Mouse (Mus musculus): ENCODE measurements at regions not wholly inside any gene's neighbourhood (a gene's known extent, or its start where the extent isn't known, plus 50 kb on each side); places are given as distances from the start of the nearest gene placed in this dataset.

DNA sequence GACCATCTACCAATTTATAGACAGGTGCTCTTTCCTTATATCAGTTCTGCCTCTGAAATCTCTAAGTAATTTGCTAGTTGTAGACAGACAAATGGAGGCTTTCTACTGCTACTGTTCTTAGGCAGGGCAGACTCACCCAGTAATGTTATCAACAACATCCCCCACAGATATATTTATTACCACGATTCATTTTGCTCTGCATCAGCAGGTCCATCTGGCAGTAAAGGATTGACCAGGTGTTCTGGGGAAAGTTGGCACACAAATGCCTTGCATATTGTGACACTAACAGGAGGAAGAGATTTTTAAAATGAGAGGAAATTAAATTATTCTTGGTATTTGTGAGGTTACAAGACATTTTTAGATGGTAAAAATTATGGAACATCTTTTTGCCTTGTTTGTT lies 627.3 kb upstream of the Tmprss15 start:
- Histone ChIP-seq H3K27me3 (no peaks in the 10 kb centered on the region), H3K4me2 (no peak overlapping the region), H3K4me1 (no peaks in the 10 kb centered on the region), H3K27ac (no peak overlapping the region), H3K9me3 (no peaks in the 10 kb centered on the region), H3K4me3 (replicated peaks) (no peak overlapping the region), H3K9ac (no peak overlapping the region), H3K36me3 (replicated peaks) (no peaks in the 10 kb centered on the region)
- no peak for ATAC-seq (ENCODE audit: low FRiP score)
- 71% methylated on average over 1 of the region's 1 CpGs for WGBS

DNA sequence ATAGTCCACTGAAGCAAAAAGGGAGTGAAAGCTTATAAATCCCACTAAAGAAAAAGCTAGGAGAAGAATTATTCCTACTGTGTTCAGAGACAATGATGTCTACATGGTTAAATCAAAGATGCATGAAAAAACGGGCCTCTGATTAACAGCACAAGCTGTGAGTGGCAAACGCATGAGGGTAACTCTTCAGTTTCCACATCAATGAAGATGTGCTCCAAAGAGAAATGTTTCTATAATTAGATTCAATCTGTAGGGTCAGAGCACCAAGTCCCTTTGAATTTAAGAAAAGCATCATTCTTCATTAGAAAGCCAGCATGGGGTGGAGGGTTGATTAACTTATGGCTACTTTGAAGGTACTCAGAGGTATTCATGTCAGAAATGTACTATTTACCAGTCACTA lies 601.5 kb upstream of the Tmprss15 start:
- H3K27ac ChIP-seq: no peak overlapping the region
- no peak overlapping the region for H3K4me3 ChIP-seq (replicated peaks)
- H3K4me2 ChIP-seq: no peak overlapping the region
- H3K4me1 ChIP-seq: no peaks in the 10 kb centered on the region
- H3K9me3 ChIP-seq: no peaks in the 10 kb centered on the region
- 0 out of 2 replicates have a peak, but pooled peaks have one; percentile 33 for ATAC-seq (ENCODE audit: low FRiP score)
- no peak overlapping the region for H3K9ac ChIP-seq
- 15% methylated on average over 2 of the region's 2 CpGs for WGBS
- no peaks in the 10 kb centered on the region for H3K27me3 ChIP-seq
- no peaks in the 10 kb centered on the region for H3K36me3 ChIP-seq (replicated peaks)

GRCm38 (mm10) chr16:79651162-79651741 lies 560.4 kb upstream of the Tmprss15 start:
- Histone ChIP-seq H3K9ac (no peak overlapping the region), H3K27ac (no peak overlapping the region), H3K4me3 (replicated peaks) (no peak overlapping the region), H3K4me1 (no peaks in the 10 kb centered on the region), H3K27me3 (no peaks in the 10 kb centered on the region), H3K4me2 (no peak overlapping the region), H3K9me3 (no peaks in the 10 kb centered on the region), H3K36me3 (replicated peaks) (no peaks in the 10 kb centered on the region)
- no peak for ATAC-seq (ENCODE audit: low FRiP score)
- 60% methylated on average over 6 of the region's 6 CpGs for WGBS

DNA sequence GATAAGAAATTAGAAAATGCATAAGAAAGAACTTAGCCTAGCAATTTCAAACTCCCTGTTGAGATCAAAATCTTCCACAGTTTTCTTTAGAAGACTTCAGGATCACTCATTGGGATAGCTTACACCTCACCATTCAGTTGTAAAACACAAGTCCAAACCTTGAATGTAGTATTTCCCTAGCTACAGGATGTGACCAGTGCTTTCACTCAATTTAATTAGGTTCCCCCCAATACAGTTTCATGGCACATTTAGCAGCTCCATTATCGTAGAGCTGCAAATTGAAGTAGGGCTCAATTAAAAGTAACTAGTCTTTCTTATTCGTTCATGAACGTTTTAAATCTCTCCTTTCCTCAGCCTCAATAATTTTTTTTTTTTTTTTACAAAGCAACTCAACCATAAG lies 550.0 kb upstream of the Tmprss15 start:
- Histone ChIP-seq H3K9ac (no peak overlapping the region), H3K4me1 (no peaks in the 10 kb centered on the region), H3K27ac (no peak overlapping the region), H3K4me3 (replicated peaks) (no peak overlapping the region), H3K4me2 (no peak overlapping the region), H3K36me3 (replicated peaks) (no peaks in the 10 kb centered on the region), H3K27me3 (no peaks in the 10 kb centered on the region), H3K9me3 (no peaks in the 10 kb centered on the region)
- no peak for ATAC-seq (ENCODE audit: low FRiP score)
- WGBS: 48% methylated on average over 3 of the region's 3 CpGs

GRCm38 (mm10) chr16:79627139-79627538 lies 536.2 kb upstream of the Tmprss15 start:
- Histone ChIP-seq H3K9ac (no peak overlapping the region), H3K36me3 (replicated peaks) (no peaks in the 10 kb centered on the region), H3K4me2 (no peak overlapping the region), H3K4me3 (replicated peaks) (no peak overlapping the region), H3K27ac (no peak overlapping the region), H3K9me3 (no peaks in the 10 kb centered on the region), H3K4me1 (no peaks in the 10 kb centered on the region), H3K27me3 (no peaks in the 10 kb centered on the region)
- 84% methylated on average over 1 of the region's 1 CpGs for WGBS
- ATAC-seq (ENCODE audit: low FRiP score): no peak

GRCm38 (mm10) chr16:79611002-79611401 lies 520.1 kb upstream of the Tmprss15 start:
- no peaks in the 10 kb centered on the region for H3K9me3 ChIP-seq
- 80% methylated on average over 5 of the region's 5 CpGs for WGBS

GRCm38 (mm10) chr16:79590891-79591290 lies 500.0 kb upstream of the Tmprss15 start:
- 70% methylated on average over 3 of the region's 3 CpGs for WGBS
- Histone ChIP-seq H3K27ac (no peak overlapping the region), H3K4me2 (no peak overlapping the region), H3K4me1 (no peaks in the 10 kb centered on the region), H3K36me3 (replicated peaks) (no peaks in the 10 kb centered on the region), H3K9me3 (no peaks in the 10 kb centered on the region), H3K4me3 (replicated peaks) (no peak overlapping the region), H3K27me3 (no peaks in the 10 kb centered on the region), H3K9ac (no peak overlapping the region)
- no peak for ATAC-seq (ENCODE audit: low FRiP score)

More at GRCm38 (mm10) chr16:79611002-79611401, 520.1 kb upstream of the Tmprss15 start:
- no peaks in the 10 kb centered on the region for H3K4me1 ChIP-seq
- no peak overlapping the region for H3K27ac ChIP-seq
- H3K36me3 ChIP-seq (replicated peaks): no peaks in the 10 kb centered on the region
- H3K4me2 ChIP-seq: no peak overlapping the region
- H3K27me3 ChIP-seq: no peaks in the 10 kb centered on the region
- no peak for ATAC-seq (ENCODE audit: low FRiP score)
- no peak overlapping the region for H3K4me3 ChIP-seq (replicated peaks)
- no peak overlapping the region for H3K9ac ChIP-seq

- H3K4me2 ChIP-seq: no peak overlapping the region
- no peak overlapping the region for H3K9ac ChIP-seq
- no peaks in the 10 kb centered on the region for H3K4me1 ChIP-seq
- no peaks in the 10 kb centered on the region for H3K9me3 ChIP-seq
- no peak overlapping the region for H3K4me3 ChIP-seq (replicated peaks)
- no peak for ATAC-seq (ENCODE audit: low FRiP score)
- H3K27ac ChIP-seq: no peak overlapping the region
- H3K36me3 ChIP-seq (replicated peaks): no peaks in the 10 kb centered on the region
- H3K27me3 ChIP-seq: no peaks in the 10 kb centered on the region
These were observed 494.8 kb upstream of the Tmprss15 start for GRCm38 (mm10) chr16:79585745-79586144.

DNA sequence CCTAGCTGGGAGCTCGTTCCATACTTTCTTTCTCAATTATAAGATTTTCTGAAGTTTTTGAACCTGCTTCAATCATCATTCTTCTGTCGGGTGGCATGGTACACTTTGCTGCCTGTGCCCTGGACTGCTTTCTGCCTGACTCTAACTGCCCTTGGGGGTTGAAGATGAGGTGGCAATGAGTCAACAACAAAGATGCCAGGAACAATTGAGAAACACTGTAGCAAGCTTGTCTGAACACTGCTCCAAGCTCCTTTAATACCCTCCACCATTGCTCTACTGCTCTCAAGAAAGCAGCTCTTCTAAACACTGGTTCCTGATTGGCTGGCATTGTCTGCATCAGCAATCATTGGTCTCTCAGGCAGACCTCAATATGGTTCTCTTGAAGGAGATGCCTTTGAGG lies 480.0 kb upstream of the Tmprss15 start:
- no peaks in the 10 kb centered on the region for H3K36me3 ChIP-seq (replicated peaks)
- H3K9ac ChIP-seq: no peak overlapping the region
- H3K4me2 ChIP-seq: no peak overlapping the region
- H3K27ac ChIP-seq: no peak overlapping the region
- ATAC-seq (ENCODE audit: low FRiP score): no peak; the same call in 1 of the 2 replicates
- no peaks in the 10 kb centered on the region for H3K9me3 ChIP-seq
- H3K4me3 ChIP-seq (replicated peaks): no peak overlapping the region
- WGBS: 77% methylated on average over 2 of the region's 2 CpGs
- no peaks in the 10 kb centered on the region for H3K27me3 ChIP-seq
- no peaks in the 10 kb centered on the region for H3K4me1 ChIP-seq

GRCm38 (mm10) chr16:79534370-79534769 lies 443.5 kb upstream of the Tmprss15 start:
- H3K4me1 ChIP-seq: no peaks in the 10 kb centered on the region
- 61% methylated on average over 2 of the region's 2 CpGs for WGBS
- no peak overlapping the region for H3K4me2 ChIP-seq
- no peaks in the 10 kb centered on the region for H3K9me3 ChIP-seq
- H3K27ac ChIP-seq: no peak overlapping the region
- no peak overlapping the region for H3K9ac ChIP-seq
- no peak overlapping the region for H3K4me3 ChIP-seq (replicated peaks)
- H3K27me3 ChIP-seq: no peaks in the 10 kb centered on the region
- H3K36me3 ChIP-seq (replicated peaks): no peaks in the 10 kb centered on the region
- ATAC-seq (ENCODE audit: low FRiP score): no peak

- H3K9ac ChIP-seq: no peak overlapping the region
- no peaks in the 10 kb centered on the region; the same call in 1 of the 2 replicates for H3K4me1 ChIP-seq
- no peaks in the 10 kb centered on the region for H3K9me3 ChIP-seq
- no peaks in the 10 kb centered on the region for H3K36me3 ChIP-seq (replicated peaks)
- peak; percentile 27; the same call in 1 of the 2 replicates for ATAC-seq (ENCODE audit: low FRiP score)
- no peak overlapping the region for H3K4me2 ChIP-seq
- no peak overlapping the region for H3K4me3 ChIP-seq (replicated peaks)
- H3K27ac ChIP-seq: no peak overlapping the region
- no peaks in the 10 kb centered on the region for H3K27me3 ChIP-seq
- 54% methylated on average over 3 of the region's 3 CpGs for WGBS
These were observed 401.6 kb upstream of the Tmprss15 start for GRCm38 (mm10) chr16:79492493-79492892.

DNA sequence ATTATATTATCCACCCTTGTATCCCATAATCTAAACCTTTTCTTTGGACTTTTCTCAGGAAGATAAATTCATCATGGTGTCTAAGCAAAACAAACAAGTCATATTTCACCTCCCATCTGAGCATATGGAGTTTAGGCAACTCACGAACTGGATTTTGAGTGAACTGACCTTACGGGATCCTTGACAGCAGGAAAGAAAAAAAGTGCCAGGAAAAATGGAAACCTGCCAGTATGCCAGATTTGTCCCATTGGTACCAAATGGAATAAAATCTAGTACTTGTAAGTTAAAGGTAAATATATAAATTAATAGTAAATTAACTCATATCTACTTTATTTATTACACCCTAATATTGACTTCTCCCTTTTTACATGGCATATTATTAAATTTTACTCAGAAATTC lies 360.0 kb upstream of the Tmprss15 start:
- Histone ChIP-seq H3K36me3 (replicated peaks) (no peaks in the 10 kb centered on the region), H3K9ac (no peak overlapping the region), H3K4me1 (no peaks in the 10 kb centered on the region), H3K27me3 (no peaks in the 10 kb centered on the region), H3K27ac (no peak overlapping the region), H3K4me3 (replicated peaks) (no peak overlapping the region), H3K9me3 (no peaks in the 10 kb centered on the region), H3K4me2 (no peak overlapping the region)
- 91% methylated on average over 2 of the region's 2 CpGs for WGBS
- no peak for ATAC-seq (ENCODE audit: low FRiP score)

DNA sequence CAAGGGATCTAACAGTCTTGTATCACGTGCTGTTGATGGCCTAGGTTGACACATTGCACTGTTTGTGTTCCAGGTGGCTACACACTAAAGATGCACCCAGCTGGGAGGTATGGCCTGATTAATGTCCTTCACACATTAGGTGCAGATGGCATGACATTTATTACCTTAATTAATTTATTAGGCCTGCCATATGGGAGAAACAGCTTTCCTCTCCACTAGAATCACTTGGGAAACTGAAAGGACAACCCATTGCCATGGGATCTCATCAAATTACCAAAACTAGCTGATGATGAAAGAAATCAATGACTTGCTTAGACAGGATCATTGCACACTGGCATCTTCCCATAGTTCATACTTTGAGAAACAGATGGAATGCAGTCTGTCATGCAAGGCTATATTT lies 358.8 kb upstream of the Tmprss15 start:
- no peaks in the 10 kb centered on the region for H3K36me3 ChIP-seq (replicated peaks)
- H3K27me3 ChIP-seq: no peaks in the 10 kb centered on the region
- H3K4me2 ChIP-seq: no peak overlapping the region
- no peaks in the 10 kb centered on the region for H3K9me3 ChIP-seq
- ATAC-seq (ENCODE audit: low FRiP score): peak; percentile 58; the same call in 1 of the 2 replicates
- H3K4me1 ChIP-seq: no peaks in the 10 kb centered on the region
- H3K4me3 ChIP-seq (replicated peaks): no peak overlapping the region
- WGBS: 35% methylated on average over 1 of the region's 1 CpGs
- no peak overlapping the region for H3K27ac ChIP-seq
- no peak overlapping the region for H3K9ac ChIP-seq

Measured in forebrain, embryonic 12.5 days (tissue).